Mouse (Mus musculus): Measurements from ENCODE around the gene Nek9.

Gene Nek9

GRCm38 (mm10) chr12:85339243-85339729, at the start of gene Nek9:
Gene Nek9 (minus strand): TSS chr12:85339362.
- DNase-seq (ENCODE audit: low spot score), result peak; percentile 85

- no peak for DNase-seq (ENCODE audit: low spot score)
These were observed 46.8 kb upstream of the Nek9 start for GRCm38 (mm10) chr12:85385995-85386375.

- DNase-seq (ENCODE audit: low spot score), result no peak
These were observed 46.3 kb upstream of the Nek9 start for GRCm38 (mm10) chr12:85385329-85385994.

- DNase-seq (ENCODE audit: low spot score), result no peak
These were observed 43.9 kb upstream of the Nek9 start for GRCm38 (mm10) chr12:85382761-85383680.

GRCm38 (mm10) chr12:85381570-85381969, 42.4 kb upstream of the Nek9 start:
- no peak for DNase-seq (ENCODE audit: low spot score)

GRCm38 (mm10) chr12:85380942-85381341, 41.8 kb upstream of the Nek9 start:
- no peak for DNase-seq (ENCODE audit: low spot score)

GRCm38 (mm10) chr12:85380308-85380707, 41.1 kb upstream of the Nek9 start:
- no peak for DNase-seq (ENCODE audit: low spot score)

GRCm38 (mm10) chr12:85378271-85378670, 39.1 kb upstream of the Nek9 start:
- no peak for DNase-seq (ENCODE audit: low spot score)

- peak; percentile 92 for DNase-seq (ENCODE audit: low spot score)
These were observed 35.6 kb upstream of the Nek9 start, which contains the start of gene Tmed10 for GRCm38 (mm10) chr12:85374561-85375272. Gene Tmed10 (minus strand): TSS chr12:85374847.

GRCm38 (mm10) chr12:85373591-85374560, 34.7 kb upstream of the Nek9 start:
- peak; percentile 27 for DNase-seq (ENCODE audit: low spot score)

GRCm38 (mm10) chr12:85372068-85372665, 33.0 kb upstream of the Nek9 start:
- no peak for DNase-seq (ENCODE audit: low spot score)

GRCm38 (mm10) chr12:85368441-85369063, 29.4 kb upstream of the Nek9 start:
- no peak for DNase-seq (ENCODE audit: low spot score)

GRCm38 (mm10) chr12:85366271-85366670, 27.1 kb upstream of the Nek9 start:
- peak; percentile 63 for DNase-seq (ENCODE audit: low spot score)

- DNase-seq (ENCODE audit: low spot score), result no peak
These were observed 23.3 kb upstream of the Nek9 start for GRCm38 (mm10) chr12:85362510-85362909.

GRCm38 (mm10) chr12:85361580-85361979, 22.4 kb upstream of the Nek9 start:
- no peak for DNase-seq (ENCODE audit: low spot score)

- no peak for DNase-seq (ENCODE audit: low spot score)
These were observed 22.0 kb upstream of the Nek9 start for GRCm38 (mm10) chr12:85361165-85361564.

GRCm38 (mm10) chr12:85354061-85354460, 14.9 kb upstream of the Nek9 start:
- no peak for DNase-seq (ENCODE audit: low spot score)

GRCm38 (mm10) chr12:85350407-85351232, 11.5 kb upstream of the Nek9 start:
- peak; percentile 70 for DNase-seq (ENCODE audit: low spot score)

- DNase-seq (ENCODE audit: low spot score), result no peak
These were observed 9.2 kb upstream of the Nek9 start for GRCm38 (mm10) chr12:85348338-85348737.
